Mouse (Mus musculus) kidney, embryonic 16.5 days (tissue): ENCODE measurements around the gene Osgin1. TPM values are rescaled to one million over a fixed set of nuclear protein-coding genes. Genes with fewer than 3 reads are reported as not detected.

ENCODE experiments used
- ATAC-seq: fragments of 200-750 bp; cut with Nextera tagmentation; 2 replicates; pipeline ENCODE4 v1.8.0; 2017; ENCODE audit warnings: moderate TSS enrichment; ENCODE audit not compliant: low FRiP score, low TSS enrichment
- H3K27ac ChIP-seq: fragments of 300-500 bp; sonication (generic); 2 replicates; pipeline ENCODE4 v1.5.1; 2014; ENCODE audit warnings: low read length
- H3K27me3 ChIP-seq: fragments of 300-500 bp; sonication (generic); 2 replicates; pipeline ENCODE4 v1.6.1; 2014; ENCODE audit warnings: low read length, control low read depth, mixed read lengths; ENCODE audit not compliant: insufficient read depth
- H3K36me3 ChIP-seq: fragments of 300-500 bp; sonication (generic); 2 replicates; pipeline ENCODE4 v1.6.1; 2014; ENCODE audit warnings: low read length, control low read depth, mixed read lengths; ENCODE audit not compliant: insufficient read depth
- H3K4me1 ChIP-seq: fragments of 300-500 bp; sonication (generic); 2 replicates; pipeline ENCODE4 v1.6.1; 2014; ENCODE audit warnings: low read length, control low read depth, mixed read lengths; ENCODE audit not compliant: insufficient read depth
- H3K4me2 ChIP-seq: fragments of 300-500 bp; sonication (generic); replicated peaks from 2 replicates; pipeline ENCODE4 v1.6.1; 2014; ENCODE audit warnings: low read depth, low read length
- H3K4me3 ChIP-seq: fragments of 300-500 bp; sonication (generic); 2 replicates; pipeline ENCODE4 v1.5.1; 2014; ENCODE audit warnings: mild to moderate bottlenecking, low read length
- H3K9ac ChIP-seq: fragments of 300-500 bp; sonication (generic); replicated peaks from 2 replicates; pipeline ENCODE4 v1.6.1; 2014; ENCODE audit warnings: low read length
- H3K9me3 ChIP-seq: fragments of 300-500 bp; sonication (generic); 2 replicates; pipeline ENCODE4 v1.6.1; 2016; ENCODE audit warnings: low read length, control low read depth
- WGBS: fragments of 180-500 bp; shearing (Covaris S2); extraction: QIAGEN DNeasy Blood & Tissue Kit; methylation state at CpG from one replicate; pipeline ENCODE4 v1.1.7; 2014; 5-methylcytosine and 5-hydroxymethylcytosine counted together
- polyA plus RNA-seq: library from polyadenylated mRNA; unstranded; fragments of >200 nt; fragmentation: Nextera tagmentation; extraction: Ambion mirVana; gene quantifications from 2 replicates; pipeline ENCODE4 v1.2.1, GENCODE M21; 2015

The Osgin1 gene
- polyA plus RNA-seq, 1 experiment from 2014 or later = 3.6 TPM

GRCm38 (mm10) chr8:119421603-119422122, 12.3 kb upstream of the Osgin1 start:
- Histone ChIP-seq H3K9ac (no peak overlapping the region), H3K27me3 (no peaks in the 10 kb centered on the region), H3K4me2 (no peak overlapping the region), H3K9me3 (no peaks in the 10 kb centered on the region), H3K4me3 (no peak overlapping the region), H3K27ac (no peak overlapping the region), H3K4me1 (peaks cover 29% of the 10 kb centered on the region), H3K36me3 (no peaks in the 10 kb centered on the region)
- WGBS = 60% methylated on average over 9 of the region's 9 CpGs
- no peak for ATAC-seq

GRCm38 (mm10) chr8:119422123-119422711, 11.7 kb upstream of the Osgin1 start:
- no peak overlapping the region for H3K4me3 ChIP-seq
- ATAC-seq = no peak
- no peak overlapping the region for H3K9ac ChIP-seq
- no peaks in the 10 kb centered on the region for H3K36me3 ChIP-seq
- no peak overlapping the region for H3K27ac ChIP-seq
- H3K9me3 ChIP-seq = no peaks in the 10 kb centered on the region
- 70% methylated on average over 9 of the region's 9 CpGs for WGBS
- no peaks in the 10 kb centered on the region for H3K27me3 ChIP-seq
- H3K4me2 ChIP-seq = no peak overlapping the region
- H3K4me1 ChIP-seq = peaks cover 29% of the 10 kb centered on the region

GRCm38 (mm10) chr8:119423631-119424141, 10.2 kb upstream of the Osgin1 start:
- Histone ChIP-seq H3K27me3 (no peaks in the 10 kb centered on the region), H3K4me3 (no peak overlapping the region), H3K27ac (peak overlapping the region; percentile 79), H3K4me1 (peaks cover 37% of the 10 kb centered on the region), H3K9me3 (no peaks in the 10 kb centered on the region), H3K4me2 (no peak overlapping the region; the same call in 1 of the 2 replicates), H3K36me3 (no peaks in the 10 kb centered on the region), H3K9ac (no peak overlapping the region; the same call in 1 of the 2 replicates)
- no peak for ATAC-seq
- 49% methylated on average over 9 of the region's 9 CpGs for WGBS

DNA sequence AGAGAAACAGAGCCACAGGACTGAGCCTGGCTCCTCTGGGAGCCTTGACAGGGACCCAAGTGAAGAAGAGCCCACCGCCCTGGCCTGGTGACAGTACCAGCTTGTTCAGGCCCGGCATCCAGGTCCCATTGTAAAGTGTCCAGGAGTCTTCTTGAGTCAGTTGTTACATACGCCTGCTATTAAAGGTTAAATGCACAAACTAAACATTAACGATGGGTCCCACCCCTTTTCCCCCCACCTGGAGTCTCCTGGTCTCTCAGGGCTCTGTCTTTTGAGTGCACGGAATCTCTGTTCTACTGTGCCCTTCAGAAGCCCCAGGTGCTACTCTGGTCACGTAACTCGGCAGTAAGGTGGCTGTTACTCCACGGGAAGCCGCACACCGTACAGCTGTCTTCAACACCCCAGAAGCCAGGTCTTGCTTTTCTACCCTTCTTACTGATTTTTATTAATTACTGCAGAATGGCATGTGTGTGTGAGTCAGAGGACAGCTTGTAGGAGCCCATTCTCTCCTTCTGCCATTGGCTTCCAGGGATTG, 9.7 kb upstream of the Osgin1 start:
- no peak overlapping the region for H3K4me3 ChIP-seq
- no peak overlapping the region; the same call in 1 of the 2 replicates for H3K9ac ChIP-seq
- peak; percentile 29; the same call in 1 of the 2 replicates for ATAC-seq
- H3K4me2 ChIP-seq = no peak overlapping the region; the same call in 1 of the 2 replicates
- 69% methylated on average over 10 of the region's 10 CpGs for WGBS
- H3K36me3 ChIP-seq = no peaks in the 10 kb centered on the region
- H3K27me3 ChIP-seq = no peaks in the 10 kb centered on the region
- peaks cover 36% of the 10 kb centered on the region for H3K4me1 ChIP-seq
- no peaks in the 10 kb centered on the region for H3K9me3 ChIP-seq
- H3K27ac ChIP-seq = peak overlapping the region; percentile 79

- Histone ChIP-seq H3K27ac (peak overlapping the region; percentile 79), H3K9me3 (no peaks in the 10 kb centered on the region), H3K4me3 (no peak overlapping the region), H3K9ac (no peak overlapping the region), H3K4me2 (no peak overlapping the region), H3K36me3 (no peaks in the 10 kb centered on the region), H3K27me3 (no peaks in the 10 kb centered on the region), H3K4me1 (peaks cover 31% of the 10 kb centered on the region)
- no peak for ATAC-seq
- WGBS = 80% methylated on average over 10 of the region's 10 CpGs
Measured at GRCm38 (mm10) chr8:119424740-119425139, 9.2 kb upstream of the Osgin1 start.

GRCm38 (mm10) chr8:119425533-119425932, 8.4 kb upstream of the Osgin1 start:
- 0 out of 2 replicates have a peak, but pooled peaks have one; percentile 11 for ATAC-seq
- no peak overlapping the region for H3K9ac ChIP-seq
- no peaks in the 10 kb centered on the region for H3K9me3 ChIP-seq
- no peaks in the 10 kb centered on the region for H3K27me3 ChIP-seq
- no peak overlapping the region for H3K4me3 ChIP-seq
- H3K4me2 ChIP-seq = no peak overlapping the region
- peaks cover 31% of the 10 kb centered on the region for H3K4me1 ChIP-seq
- peak overlapping the region; percentile 67; the same call in 1 of the 2 replicates for H3K27ac ChIP-seq
- no peaks in the 10 kb centered on the region for H3K36me3 ChIP-seq
- 79% methylated on average over 10 of the region's 10 CpGs for WGBS

DNA sequence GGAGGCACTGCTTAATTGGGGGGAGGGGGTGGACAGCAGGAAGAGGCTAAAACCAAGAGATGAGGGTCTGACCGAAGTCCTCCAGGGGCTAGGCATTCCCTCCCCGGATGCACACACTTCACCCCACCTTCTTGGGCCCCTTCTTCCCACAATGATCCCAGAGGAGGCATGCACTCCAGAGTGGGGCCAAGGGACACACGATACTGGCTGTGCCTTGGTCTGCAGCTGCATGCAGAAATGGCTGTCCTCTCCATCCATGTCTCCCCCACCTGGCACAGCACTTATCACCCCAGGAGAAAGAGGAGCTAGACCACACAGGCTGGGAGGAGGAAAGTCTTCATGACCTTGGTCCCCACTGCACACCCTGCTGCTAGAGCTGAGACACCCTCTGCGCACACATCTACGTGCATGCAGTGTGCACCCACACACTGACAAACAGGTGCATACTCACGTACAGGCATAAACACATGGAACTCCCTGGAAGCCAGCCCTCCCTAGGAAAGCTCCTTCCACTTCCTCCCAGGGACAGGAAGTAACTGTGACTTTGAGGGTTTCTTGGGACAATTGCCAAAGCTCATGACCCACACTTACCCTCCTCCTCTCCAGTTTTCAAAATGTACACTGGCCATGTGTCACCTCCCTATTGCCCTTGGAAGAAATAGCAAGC, 7.7 kb upstream of the Osgin1 start:
- H3K9ac ChIP-seq = no peak overlapping the region
- H3K36me3 ChIP-seq = no peaks in the 10 kb centered on the region
- no peak for ATAC-seq
- 61% methylated on average over 6 of the region's 6 CpGs for WGBS
- no peaks in the 10 kb centered on the region for H3K27me3 ChIP-seq
- H3K27ac ChIP-seq = peak overlapping the region; percentile 67
- no peaks in the 10 kb centered on the region for H3K9me3 ChIP-seq
- H3K4me2 ChIP-seq = no peak overlapping the region
- no peak overlapping the region for H3K4me3 ChIP-seq
- peaks cover 31% of the 10 kb centered on the region for H3K4me1 ChIP-seq

- no peaks in the 10 kb centered on the region for H3K9me3 ChIP-seq
- H3K9ac ChIP-seq = no peak overlapping the region
- no peak overlapping the region for H3K4me2 ChIP-seq
- no peak overlapping the region for H3K4me3 ChIP-seq
- H3K4me1 ChIP-seq = peaks cover 31% of the 10 kb centered on the region
- no peak for ATAC-seq
- H3K36me3 ChIP-seq = no peaks in the 10 kb centered on the region
- no peaks in the 10 kb centered on the region for H3K27me3 ChIP-seq
- WGBS = 64% methylated on average over 12 of the region's 12 CpGs
- no peak overlapping the region for H3K27ac ChIP-seq
Measured at GRCm38 (mm10) chr8:119427634-119428349, 6.1 kb upstream of the Osgin1 start.

DNA sequence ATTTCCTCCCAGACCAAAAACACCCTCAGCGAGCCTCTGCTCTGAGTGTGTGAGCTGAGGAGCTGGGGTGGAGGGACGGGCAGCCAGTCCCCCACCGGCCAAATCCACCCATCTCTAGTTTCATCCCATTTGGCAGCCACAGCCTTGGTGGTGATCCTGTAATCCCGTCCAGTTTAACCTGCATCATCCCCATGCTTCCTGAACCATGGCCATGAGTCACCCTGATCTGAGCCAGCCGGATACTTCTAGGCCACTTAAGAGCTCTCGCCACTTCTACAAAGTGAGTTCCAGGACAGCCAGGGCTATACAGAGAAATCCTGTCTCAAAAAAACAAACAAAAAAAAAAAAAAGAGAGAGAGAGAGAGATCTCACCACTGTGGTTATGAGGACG, 5.6 kb upstream of the Osgin1 start:
- 0 out of 2 replicates have a peak, but pooled peaks have one; percentile 5 for ATAC-seq
- WGBS = 39% methylated on average over 7 of the region's 7 CpGs
- H3K36me3 ChIP-seq = no peaks in the 10 kb centered on the region
- no peak overlapping the region for H3K4me3 ChIP-seq
- H3K27ac ChIP-seq = no peak overlapping the region
- peaks cover 31% of the 10 kb centered on the region for H3K4me1 ChIP-seq
- H3K9me3 ChIP-seq = no peaks in the 10 kb centered on the region
- H3K4me2 ChIP-seq = no peak overlapping the region
- H3K27me3 ChIP-seq = no peaks in the 10 kb centered on the region
- no peak overlapping the region for H3K9ac ChIP-seq
